7 mouse cellular contexts compared by ENCODE assay signal in genomic region chr12:84617663-84618062, GRCm38 (mm10). TPM values are rescaled to one million over a fixed set of nuclear protein-coding genes. Genes with fewer than 3 reads are reported as not detected.
A peak's percentile ranks its signal among the peaks of the same experiment; 100 is the strongest.
DNase-seq lines count a peak whose midpoint lies in the region; ATAC-seq and TF ChIP-seq lines count a peak whose summit lies in the region.

No protein-coding gene starts in this region.

- H3K27me3 ChIP-seq in C2C12 (ENCODE audit: control insufficient read depth, insufficient read depth, insufficient read length), result peaks cover 1% of the 10 kb centered on the region
- H3K27me3 ChIP-seq in erythroblast, embryonic 14.5 days (ENCODE audit: control insufficient read depth), result 0 out of 2 replicates have a peak, but pooled peaks cover 2% of the 10 kb centered on the region
- H3K27me3 ChIP-seq in intestine, postnatal 0 days (replicated peaks; ENCODE audit: control insufficient read depth, insufficient read depth, low read length), result no peaks in the 10 kb centered on the region
- H3K27me3 ChIP-seq in lung, postnatal 0 days (replicated peaks; ENCODE audit: insufficient read depth, low read length), result no peaks in the 10 kb centered on the region

- H3K9ac ChIP-seq in intestine, postnatal 0 days (ENCODE audit: low read depth, low read length), result peak overlapping the region; percentile 72
- H3K9ac ChIP-seq in lung, postnatal 0 days (replicated peaks; ENCODE audit: low read depth), result peak overlapping the region; percentile 16; the same call in 1 of the 2 replicates

- WGBS in intestine, postnatal 0 days, result 7% methylated on average over 10 of the region's 10 CpGs
- 2% methylated on average over 10 of the region's 10 CpGs for WGBS in lung, postnatal 0 days

- peak overlapping the region; percentile 73 for H3K4me2 ChIP-seq in intestine, postnatal 0 days (replicated peaks; ENCODE audit: low read depth)
- H3K4me2 ChIP-seq in lung, postnatal 0 days (replicated peaks; ENCODE audit: low read depth, low read length), result peak overlapping the region; percentile 81

- peak; percentile 24 for DNase-seq in ES-CJ7 (ENCODE audit: low read depth, low spot score)
- DNase-seq in lung, postnatal 0 days (ENCODE audit: low spot score), result peak; percentile 42
- DNase-seq in frontal cortex, postnatal 36 days (ENCODE audit: low spot score in 2 of 2), result no peak
- DNase-seq in layer of hippocampus, postnatal 10 days (ENCODE audit: low spot score in 2 of 2), result no peak

- 0 out of 2 replicates have a peak overlapping the region, but pooled peaks have one; percentile 5 for H3K27ac ChIP-seq in intestine, postnatal 0 days (ENCODE audit: low read depth, low read length)
- H3K27ac ChIP-seq in lung, postnatal 0 days (ENCODE audit: low read length), result no peak overlapping the region

- TF ChIP-seq CTCF in C2C12 (IDR thresholded peaks at IDR 0.05; ENCODE audit: control insufficient read depth, insufficient read depth, insufficient read length), result no peak
- TF ChIP-seq CTCF in intestine, postnatal 0 days (IDR thresholded peaks at IDR 0.05; ENCODE audit: low read depth), result peak; percentile 40
- peak; percentile 33 for TF ChIP-seq CTCF in lung, postnatal 0 days (IDR thresholded peaks at IDR 0.05)

- H3K36me3 ChIP-seq in C2C12 (ENCODE audit: control insufficient read depth, insufficient read depth), result peaks cover 10% of the 10 kb centered on the region
- no peaks in the 10 kb centered on the region for H3K36me3 ChIP-seq in erythroblast, embryonic 14.5 days (ENCODE audit: control insufficient read depth)
- H3K36me3 ChIP-seq in intestine, postnatal 0 days (ENCODE audit: control insufficient read depth, insufficient read depth), result no peaks in the 10 kb centered on the region; the same call in 1 of the 2 replicates
- H3K36me3 ChIP-seq in lung, postnatal 0 days (ENCODE audit: insufficient read depth, low read length), result no peaks in the 10 kb centered on the region

- no peaks in the 10 kb centered on the region for H3K9me3 ChIP-seq in erythroblast, embryonic 14.5 days (ENCODE audit: control insufficient read depth, low read length)
- no peaks in the 10 kb centered on the region for H3K9me3 ChIP-seq in intestine, postnatal 0 days (ENCODE audit: control insufficient read depth)
- no peaks in the 10 kb centered on the region for H3K9me3 ChIP-seq in lung, postnatal 0 days (ENCODE audit: low read length)

- peaks cover 34% of the 10 kb centered on the region for H3K79me2 ChIP-seq in C2C12 (ENCODE audit: control insufficient read depth, insufficient read depth)

- peak; percentile 29 for ATAC-seq in intestine, postnatal 0 days
- ATAC-seq in lung, postnatal 0 days, result peak; percentile 65

- H3K79me3 ChIP-seq in C2C12 (ENCODE audit: low read depth), result peaks cover 12% of the 10 kb centered on the region

- H3K4me3 ChIP-seq in C2C12 (ENCODE audit: insufficient read depth, poor library complexity, severe bottlenecking), result peak overlapping the region; percentile 16
- H3K4me3 ChIP-seq in erythroblast, embryonic 14.5 days (replicated peaks), result peak overlapping the region; percentile 77
- H3K4me3 ChIP-seq in intestine, postnatal 0 days (ENCODE audit: low read depth, low read length), result peak overlapping the region; percentile 71
- peak overlapping the region; percentile 76 for H3K4me3 ChIP-seq in lung, postnatal 0 days (ENCODE audit: low read depth, low read length)

- H3ac ChIP-seq in C2C12 (ENCODE audit: control insufficient read depth, insufficient read length, low read depth), result peak overlapping the region; percentile 1

- peaks cover 11% of the 10 kb centered on the region for H3K4me1 ChIP-seq in erythroblast, embryonic 14.5 days (ENCODE audit: control insufficient read depth)
- peaks cover 12% of the 10 kb centered on the region; the same call in 1 of the 2 replicates for H3K4me1 ChIP-seq in intestine, postnatal 0 days (replicated peaks; ENCODE audit: control insufficient read depth, insufficient read depth, low read length)
- H3K4me1 ChIP-seq in lung, postnatal 0 days (ENCODE audit: insufficient read depth, low read depth, low read length), result no peaks in the 10 kb centered on the region

- TF ChIP-seq EP300 in lung, postnatal 0 days (IDR thresholded peaks at IDR 0.05), result no peak

TF ChIP-seq in C2C12, 6 proteins besides CTCF, POLR2A, EP300 and RAD21:
- TF ChIP-seq MAX (IDR thresholded peaks at IDR 0.05) (no peak), MYOD1 (IDR thresholded peaks at IDR 0.05; ENCODE audit: control insufficient read depth, insufficient read length, low read depth) (no peak), CEBPB (IDR thresholded peaks at IDR 0.05; ENCODE audit: low read depth) (no peak), MYOG (IDR thresholded peaks at IDR 0.05; ENCODE audit: control insufficient read depth, extremely low read depth, insufficient read length) (no peak), USF1 (IDR thresholded peaks at IDR 0.05; ENCODE audit: low read depth) (no peak), FOSL1 (IDR thresholded peaks at IDR 0.05; ENCODE audit: insufficient read depth, low read length, poor library complexity, severe bottlenecking) (no peak)

RNA-seq across cellular contexts. Expression of gene Abcd4, which starts 0.5 kb away (rescaled TPM):
- 8.5 TPM for polyA plus RNA-seq in C2C12 (2012; fragmentation: generic; extraction: Trizol)
- 0.03 TPM in 2 replicates for polyA plus RNA-seq in erythroblast, embryonic 14.5 days (2012)
- polyA plus RNA-seq in intestine, postnatal 0 days (2015; fragmentation: Nextera tagmentation; extraction: Ambion mirVana), result 16.8 and 20.4 TPM in 2 replicates
- 9.2 and 10.5 TPM in 2 replicates for polyA plus RNA-seq in lung, postnatal 0 days (2015; fragmentation: Nextera tagmentation; extraction: Ambion mirVana)
- total RNA-seq in layer of hippocampus, postnatal 10 days (2021), result 10 to 100 TPM; 11.7 to 13.2 TPM

RNA-seq across cellular contexts. Expression of gene Vrtn, which starts 23.2 kb away (rescaled TPM):
- not detected for polyA plus RNA-seq in C2C12 (2012; fragmentation: generic; extraction: Trizol)
- polyA plus RNA-seq in erythroblast, embryonic 14.5 days (2012), result not detected in 2 replicates
- not detected in 2 replicates for polyA plus RNA-seq in intestine, postnatal 0 days (2015; fragmentation: Nextera tagmentation; extraction: Ambion mirVana)
- polyA plus RNA-seq in lung, postnatal 0 days (2015; fragmentation: Nextera tagmentation; extraction: Ambion mirVana), result not detected in 2 replicates
- total RNA-seq in layer of hippocampus, postnatal 10 days (2021), result not detected

RNA-seq across cellular contexts. Expression of gene Vsx2, which starts 48.1 kb away (rescaled TPM):
- not detected for polyA plus RNA-seq in C2C12 (2012; fragmentation: generic; extraction: Trizol)
- not detected in 2 replicates for polyA plus RNA-seq in erythroblast, embryonic 14.5 days (2012)
- polyA plus RNA-seq in intestine, postnatal 0 days (2015; fragmentation: Nextera tagmentation; extraction: Ambion mirVana), result not detected in 2 replicates
- not detected in 2 replicates for polyA plus RNA-seq in lung, postnatal 0 days (2015; fragmentation: Nextera tagmentation; extraction: Ambion mirVana)
- under 1 TPM; 0.11 to 0.27 TPM for total RNA-seq in layer of hippocampus, postnatal 10 days (2021)

Comparison
In these comparisons a context has a peak if more than half of its experiments do, and no peak if none do; other contexts are left out.
1. H3K4me3 ChIP-seq: peak in every context shown above with its lines; median percentile 77 in erythroblast, embryonic 14.5 days; 76 in lung, postnatal 0 days; 71 in intestine, postnatal 0 days; 16 in C2C12.
2. DNase-seq: peak in ES-CJ7 (single experiment) and lung, postnatal 0 days (single experiment); none in frontal cortex, postnatal 36 days (0 of 2) and layer of hippocampus, postnatal 10 days (0 of 2).